Mouse (Mus musculus) T-helper 1 cell (primary cell): ENCODE measurements around the gene Lrrc49.

Source experiments
- in situ Hi-C: fragments of 300-600 bp; cut with MboI, MseI; formaldehyde crosslinking; loops from one replicate; pipeline ENCODE4 v1.15.1; 2025; ENCODE audit warnings: high pct_unique_total_duplicates

The Lrrc49 gene

DNA sequence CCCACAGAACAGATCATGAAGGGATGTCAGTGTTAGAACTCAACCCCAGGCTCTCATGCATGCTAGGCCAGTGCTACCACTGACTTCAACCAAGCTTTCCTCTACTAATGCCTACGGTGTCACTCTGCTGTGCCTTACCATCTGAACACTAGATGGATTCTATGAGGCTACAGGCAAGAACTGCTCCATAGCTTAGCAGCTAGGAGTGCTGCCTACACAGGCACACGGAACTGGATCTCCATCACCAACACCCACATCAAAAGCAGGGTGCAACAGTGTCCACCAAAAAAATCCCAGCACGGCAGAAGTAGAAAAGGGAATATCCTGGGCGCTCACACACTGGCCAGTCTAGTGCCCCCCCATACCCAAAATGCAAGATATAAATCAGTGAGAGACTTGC lies 11.5 kb downstream of the Lrrc49 start:
- in situ Hi-C loops = no loop called here

- in situ Hi-C loops = no loop called here
These were observed 13.2 kb downstream of the Lrrc49 start for GRCm38 (mm10) chr9:60674780-60675179.

GRCm38 (mm10) chr9:60672568-60672967 lies 15.4 kb downstream of the Lrrc49 start:
- in situ Hi-C loops = no loop called here

DNA sequence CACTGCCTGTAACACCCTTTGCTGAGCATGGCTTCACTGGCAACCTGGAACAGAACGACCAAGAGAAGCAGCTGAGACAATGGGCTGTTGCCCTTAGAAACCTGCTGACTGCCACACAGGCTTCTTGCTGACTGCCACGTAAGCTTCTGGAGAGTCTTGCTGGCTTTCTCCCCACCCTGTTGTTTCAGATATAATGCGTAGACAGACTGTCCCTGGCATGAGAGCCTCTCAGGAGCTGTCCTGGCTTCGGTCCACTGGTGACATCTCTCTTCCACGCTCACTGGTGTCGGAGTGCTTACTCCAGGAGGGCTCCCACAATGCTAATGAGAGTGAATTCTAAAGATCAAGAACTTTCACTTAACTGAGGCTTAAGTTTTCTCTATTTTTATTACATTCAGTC lies 19.1 kb downstream of the Lrrc49 start:
- in situ Hi-C loops = no loop called here

GRCm38 (mm10) chr9:60665535-60665934 lies 22.4 kb downstream of the Lrrc49 start:
- in situ Hi-C loops = no loop called here

DNA sequence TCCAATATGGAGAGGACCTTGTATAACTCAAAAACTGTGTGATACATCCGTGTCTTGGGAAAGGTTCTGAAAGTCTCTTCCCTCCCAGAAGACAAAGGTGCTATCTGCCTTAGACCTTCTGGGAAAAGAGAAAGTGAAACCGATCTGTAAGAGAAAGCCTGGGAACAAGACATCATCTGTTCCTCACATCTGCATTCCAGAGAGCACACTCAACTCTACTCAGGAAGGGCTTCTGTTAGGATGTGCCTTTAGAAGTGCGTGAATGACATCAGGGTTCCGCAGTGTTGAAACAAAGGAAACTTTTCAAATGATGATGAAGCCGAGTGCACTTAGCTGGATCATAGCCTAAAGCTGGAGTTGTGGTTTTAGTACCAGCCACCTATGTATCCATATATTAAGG lies 23.1 kb downstream of the Lrrc49 start:
- in situ Hi-C loops = no loop called here

DNA sequence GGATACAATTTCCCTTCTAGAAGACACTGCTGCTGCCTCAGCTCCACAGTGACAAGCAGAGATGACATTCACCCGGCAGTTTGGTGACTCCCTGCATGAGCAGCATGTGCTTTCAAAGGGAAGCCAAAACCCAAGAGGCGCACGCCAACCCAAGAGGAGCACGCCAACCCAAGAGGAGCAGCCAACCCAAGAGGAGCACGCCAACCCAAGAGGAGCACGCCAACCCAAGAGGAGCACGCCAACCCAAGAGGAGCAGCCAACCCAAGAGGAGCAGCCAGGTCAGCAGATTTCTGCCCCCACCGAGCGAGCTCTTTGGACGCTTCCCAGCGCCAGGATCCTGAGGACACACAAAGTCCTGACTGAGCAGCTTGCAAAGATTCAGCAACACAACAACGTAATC lies 23.6 kb downstream of the Lrrc49 start:
- in situ Hi-C loops = no loop called here

GRCm38 (mm10) chr9:60662936-60663335 lies 25.0 kb downstream of the Lrrc49 start:
- in situ Hi-C loops = no loop called here

DNA sequence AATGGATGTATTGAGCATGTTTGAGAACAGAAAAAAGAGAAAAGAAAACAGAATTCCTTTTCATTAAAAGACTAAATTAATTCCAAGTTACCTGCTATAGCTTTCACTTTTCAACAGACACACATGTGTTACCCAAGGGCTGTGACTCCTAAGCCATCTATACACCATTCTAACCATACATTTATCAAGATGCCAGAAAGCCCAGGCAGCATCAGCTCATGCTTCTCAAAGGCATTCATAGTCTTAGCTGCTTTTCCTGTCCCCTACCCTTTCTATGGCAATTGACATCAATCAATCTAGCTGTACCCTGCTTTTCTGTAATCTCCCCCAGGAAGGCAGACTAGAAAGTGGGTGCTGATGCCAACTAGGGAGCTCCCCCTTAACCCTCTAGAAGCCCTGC lies 34.4 kb downstream of the Lrrc49 start:
- in situ Hi-C loops = no loop called here

DNA sequence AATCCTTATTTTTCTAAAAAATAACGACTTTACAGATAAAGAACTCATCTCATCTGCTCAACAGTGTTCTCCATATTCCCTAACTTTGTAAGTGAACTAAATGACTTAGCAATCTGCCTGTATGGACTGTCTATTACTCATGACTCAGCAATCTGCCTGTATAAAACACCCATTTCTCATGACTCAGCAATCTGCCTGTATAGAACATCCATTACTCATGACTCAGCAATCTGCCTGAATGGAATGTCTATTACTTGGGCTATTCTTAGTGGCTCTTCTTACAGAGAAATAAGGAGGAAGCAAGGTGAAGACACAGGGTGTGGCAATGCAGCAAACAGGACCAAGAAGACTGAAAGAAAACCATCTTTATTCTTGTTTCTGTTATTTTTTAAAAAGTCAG lies 34.8 kb downstream of the Lrrc49 start:
- in situ Hi-C loops = no loop called here

GRCm38 (mm10) chr9:60650277-60650676 lies 37.7 kb downstream of the Lrrc49 start:
- in situ Hi-C loops = no loop called here

DNA sequence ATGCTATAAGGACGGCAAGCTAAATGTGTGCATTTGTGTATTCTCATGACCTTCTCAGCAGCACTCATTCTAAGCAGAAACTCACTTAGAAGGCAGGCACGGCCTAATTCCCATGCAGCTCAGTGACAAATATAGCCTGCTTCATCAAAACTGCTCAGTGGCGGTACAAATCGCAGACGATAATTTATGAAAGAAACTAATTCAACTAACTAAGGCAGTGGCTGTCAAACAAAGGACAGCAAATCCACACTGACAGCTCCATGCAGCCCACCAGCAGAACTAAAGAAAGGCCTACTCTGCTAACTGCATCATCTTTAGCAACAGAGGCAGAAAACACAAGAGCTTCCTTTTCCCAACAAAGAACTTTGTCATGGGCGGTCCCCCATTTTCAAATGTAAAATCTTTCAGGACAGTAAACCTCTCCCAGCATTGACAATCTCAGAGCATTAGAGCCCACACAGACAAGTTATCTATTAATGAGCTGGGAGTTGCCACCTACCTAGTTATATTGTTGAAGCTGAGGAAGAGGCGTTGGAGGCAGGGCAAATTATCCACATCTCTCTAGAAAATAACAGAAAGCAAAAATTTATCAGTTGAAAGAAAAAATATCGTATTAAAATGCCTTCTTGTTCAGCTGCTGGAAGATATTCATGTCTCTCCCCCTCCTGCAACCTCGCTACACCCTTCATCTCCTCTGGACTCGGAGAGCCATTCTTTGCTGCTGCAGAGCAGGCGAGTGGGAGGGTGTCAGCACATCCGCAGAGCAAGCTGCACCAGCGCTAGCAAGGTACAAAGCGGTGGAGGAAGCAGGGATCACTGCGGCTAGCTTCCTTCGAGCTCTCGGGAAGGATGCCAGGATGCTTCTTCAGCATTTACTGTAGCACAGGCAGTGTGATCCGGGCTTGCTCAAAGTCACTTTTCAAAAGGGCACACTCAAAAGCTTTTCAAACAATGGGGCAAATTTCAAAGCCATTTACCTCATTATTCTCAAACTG lies 38.7 kb downstream of the Lrrc49 start:
- in situ Hi-C loops = no loop called here

- in situ Hi-C loops = no loop called here
These were observed 54.4 kb downstream of the Lrrc49 start for GRCm38 (mm10) chr9:60633601-60634000.

- in situ Hi-C loops = loop anchor here (10.0 kb wide), 1 partner anchor 848 kb away; no protein-coding TSS in a partner anchor
These were observed 61.6 kb downstream of the Lrrc49 start for GRCm38 (mm10) chr9:60626311-60626791.

- in situ Hi-C loops = loop anchor here (10.0 kb wide), 1 partner anchor 849 kb away; no protein-coding TSS in a partner anchor
These were observed 62.1 kb downstream of the Lrrc49 start for GRCm38 (mm10) chr9:60625895-60626294.

DNA sequence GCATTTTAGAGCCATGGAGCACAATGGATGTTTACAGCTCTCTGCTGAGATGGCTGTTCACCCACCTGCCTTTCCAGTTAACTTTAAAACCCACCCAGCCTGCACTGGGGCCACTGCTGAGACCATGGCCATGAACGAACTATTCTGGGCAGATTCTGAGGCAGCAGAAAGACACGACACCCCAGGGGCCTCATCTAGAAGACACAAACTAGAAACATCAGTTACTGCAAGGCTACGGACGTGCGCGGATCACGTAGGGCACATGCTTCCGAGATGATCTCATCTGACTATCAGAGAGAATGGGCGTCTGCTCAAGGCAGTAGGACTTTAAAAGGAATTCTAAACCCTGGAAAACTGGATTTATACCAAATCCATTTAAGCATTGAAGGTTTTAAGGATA lies 71.0 kb downstream of the Lrrc49 start:
- in situ Hi-C loops = no loop called here

- in situ Hi-C loops = no loop called here
These were observed 71.6 kb downstream of the Lrrc49 start for GRCm38 (mm10) chr9:60616359-60616758.

DNA sequence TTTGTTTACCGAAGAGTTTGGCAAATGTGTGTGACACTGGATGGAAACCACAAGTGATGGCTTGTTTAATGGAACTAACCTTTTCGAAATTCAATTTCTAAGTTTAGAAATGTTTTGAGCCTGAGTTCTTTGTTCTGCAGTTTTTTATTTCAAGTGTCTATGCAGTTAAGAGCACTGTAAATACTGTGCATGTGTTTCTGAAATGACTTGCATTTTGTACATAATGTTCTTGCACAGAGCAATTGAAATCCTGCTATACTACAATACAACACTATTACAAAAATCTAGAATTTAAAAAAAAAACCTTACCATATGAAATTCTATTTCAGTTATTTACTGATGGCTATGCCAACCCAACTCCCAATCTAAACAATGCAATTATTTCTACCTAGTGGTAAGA lies 75.7 kb downstream of the Lrrc49 start:
- in situ Hi-C loops = no loop called here

DNA sequence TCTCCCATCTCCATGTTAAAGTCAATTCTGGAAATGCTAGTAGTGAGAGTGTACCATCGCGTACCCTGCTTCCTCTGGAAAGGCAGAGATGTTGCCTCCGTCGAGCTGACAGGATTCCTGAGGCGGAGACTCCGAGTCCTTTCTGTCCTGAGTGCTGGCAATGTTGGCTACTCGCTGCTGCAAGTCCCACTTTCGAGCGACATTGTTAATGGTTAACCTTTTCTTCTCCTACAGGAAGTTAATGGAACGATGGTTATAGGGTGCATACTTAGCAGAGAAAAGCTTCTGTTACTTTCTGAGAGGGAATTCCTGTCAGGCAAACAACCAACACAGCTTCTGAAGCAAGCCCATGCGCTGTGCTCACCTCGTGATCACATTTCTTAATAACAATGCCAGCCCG lies 77.8 kb downstream of the Lrrc49 start:
- in situ Hi-C loops = no loop called here

GRCm38 (mm10) chr9:60608857-60609256 lies 79.1 kb downstream of the Lrrc49 start:
- in situ Hi-C loops = no loop called here

DNA sequence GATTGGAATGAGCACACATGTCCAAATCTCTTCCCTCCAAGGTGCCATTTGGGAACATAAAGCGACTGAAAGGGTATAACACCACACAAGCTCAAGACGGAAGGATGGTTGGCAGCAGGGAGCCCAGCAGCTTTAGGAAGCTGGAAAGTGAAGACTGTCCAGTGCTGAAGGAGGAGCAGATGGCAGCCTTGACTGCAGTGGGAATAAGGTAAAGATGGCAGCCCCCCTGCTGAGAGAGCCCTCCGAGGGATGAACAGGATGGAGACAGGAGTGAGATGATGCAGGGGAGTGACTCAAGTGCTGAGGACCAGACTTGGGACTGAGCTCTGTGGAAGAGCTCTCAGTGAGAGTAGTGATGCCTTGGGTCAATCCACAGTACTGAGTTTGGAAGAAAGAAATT lies 79.9 kb downstream of the Lrrc49 start:
- in situ Hi-C loops = no loop called here

GRCm38 (mm10) chr9:60604971-60605370 lies 83.0 kb downstream of the Lrrc49 start:
- in situ Hi-C loops = no loop called here

DNA sequence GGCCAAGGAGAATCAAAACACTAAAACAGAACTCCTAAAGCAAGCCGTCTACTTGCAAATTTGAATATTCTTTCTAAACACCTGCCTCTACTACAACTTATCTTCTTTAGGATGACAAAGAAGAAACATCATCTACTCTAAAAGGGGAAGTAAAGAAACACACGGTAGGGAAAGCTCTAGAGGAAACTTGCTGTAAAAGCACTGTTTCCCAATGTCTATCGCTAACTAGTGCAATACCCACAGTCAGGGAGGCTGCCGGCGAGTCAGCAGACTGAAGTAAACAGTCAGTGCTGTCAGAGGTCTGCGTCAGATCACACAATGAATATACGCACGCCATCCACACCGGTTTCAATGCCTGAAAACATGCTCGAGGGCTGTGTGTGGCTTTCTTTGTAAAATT lies 86.0 kb downstream of the Lrrc49 start:
- in situ Hi-C loops = no loop called here
